Mouse (Mus musculus): ENCODE measurements around the gene Fgf11. TPM values are rescaled to one million over a fixed set of nuclear protein-coding genes. Genes with fewer than 3 reads are reported as not detected.

Gene Fgf11
- polyA plus RNA-seq (2015; fragmentation: Nextera tagmentation; extraction: Ambion mirVana) = 4.1 and 4.4 TPM in 2 replicates

GRCm38 (mm10) chr11:69801379-69801977 lies at the start of gene Fgf11:
TSS of gene Fgf11 (minus strand) at chr11:69801857.
- under 1% methylated on average over 33 of the region's 33 CpGs for WGBS
- peaks cover 62% of the 10 kb centered on the region for H3K4me1 ChIP-seq
- H3K4me3 ChIP-seq (replicated peaks) = peak within 1 kb of the TSS; percentile 63
- no peaks in the 10 kb centered on the region for H3K36me3 ChIP-seq
- H3K27me3 ChIP-seq = peaks cover 28% of the 10 kb centered on the region
- peak within 1 kb of the TSS; percentile 77 for H3K27ac ChIP-seq (replicated peaks)
- no peaks in the 10 kb centered on the region for H3K9me3 ChIP-seq (replicated peaks)
- no peak for ATAC-seq (ENCODE audit: insufficient number of reproducible peaks, low FRiP score, low TSS enrichment, low read depth)
- peak within 1 kb of the TSS; percentile 97 for H3K4me2 ChIP-seq (replicated peaks)
- H3K9ac ChIP-seq = peak within 1 kb of the TSS; percentile 54

GRCm38 (mm10) chr11:69850754-69851153 lies 49.1 kb upstream of the Fgf11 start:
- Histone ChIP-seq H3K36me3 (peaks cover 50% of the 10 kb centered on the region), H3K4me3 (replicated peaks) (no peak overlapping the region), H3K27ac (replicated peaks) (no peak overlapping the region), H3K27me3 (no peaks in the 10 kb centered on the region), H3K4me2 (replicated peaks) (no peak overlapping the region), H3K4me1 (peaks cover 52% of the 10 kb centered on the region), H3K9ac (no peak overlapping the region), H3K9me3 (replicated peaks) (no peaks in the 10 kb centered on the region)
- ATAC-seq (ENCODE audit: insufficient number of reproducible peaks, low FRiP score, low TSS enrichment, low read depth) = no peak
- WGBS = 61% methylated on average over 8 of the region's 8 CpGs

GRCm38 (mm10) chr11:69849884-69850283 lies 48.2 kb upstream of the Fgf11 start:
- no peaks in the 10 kb centered on the region for H3K27me3 ChIP-seq
- H3K4me3 ChIP-seq (replicated peaks) = no peak overlapping the region
- peaks cover 53% of the 10 kb centered on the region for H3K4me1 ChIP-seq
- no peak overlapping the region for H3K27ac ChIP-seq (replicated peaks)
- H3K9ac ChIP-seq = no peak overlapping the region
- H3K4me2 ChIP-seq (replicated peaks) = no peak overlapping the region
- H3K9me3 ChIP-seq (replicated peaks) = no peaks in the 10 kb centered on the region
- no peak for ATAC-seq (ENCODE audit: insufficient number of reproducible peaks, low FRiP score, low TSS enrichment, low read depth)
- WGBS = 90% methylated on average over 15 of the region's 15 CpGs
- peaks cover 50% of the 10 kb centered on the region for H3K36me3 ChIP-seq

- Histone ChIP-seq H3K9me3 (replicated peaks) (no peaks in the 10 kb centered on the region), H3K27ac (replicated peaks) (no peak overlapping the region; the same call in 1 of the 2 replicates), H3K36me3 (peaks cover 50% of the 10 kb centered on the region), H3K4me2 (replicated peaks) (no peak overlapping the region), H3K27me3 (no peaks in the 10 kb centered on the region), H3K9ac (no peak overlapping the region), H3K4me1 (peaks cover 53% of the 10 kb centered on the region), H3K4me3 (replicated peaks) (no peak overlapping the region)
- WGBS = 82% methylated on average over 9 of the region's 9 CpGs
- no peak for ATAC-seq (ENCODE audit: insufficient number of reproducible peaks, low FRiP score, low TSS enrichment, low read depth)
Observed at GRCm38 (mm10) chr11:69849128-69849527, 47.5 kb upstream of the Fgf11 start.

GRCm38 (mm10) chr11:69848021-69848420 lies 46.4 kb upstream of the Fgf11 start:
- H3K9ac ChIP-seq = no peak overlapping the region
- H3K27me3 ChIP-seq = no peaks in the 10 kb centered on the region
- no peak for ATAC-seq (ENCODE audit: insufficient number of reproducible peaks, low FRiP score, low TSS enrichment, low read depth)
- H3K4me2 ChIP-seq (replicated peaks) = peak overlapping the region; percentile 80
- H3K36me3 ChIP-seq = peaks cover 50% of the 10 kb centered on the region
- peak overlapping the region; percentile 68 for H3K4me3 ChIP-seq (replicated peaks)
- WGBS = 94% methylated on average over 6 of the region's 6 CpGs
- no peak overlapping the region for H3K27ac ChIP-seq (replicated peaks)
- peaks cover 51% of the 10 kb centered on the region for H3K4me1 ChIP-seq
- no peaks in the 10 kb centered on the region for H3K9me3 ChIP-seq (replicated peaks)

- Histone ChIP-seq H3K4me3 (replicated peaks) (peak overlapping the region; percentile 68), H3K9ac (peak overlapping the region; percentile 69), H3K36me3 (peaks cover 42% of the 10 kb centered on the region), H3K4me1 (peaks cover 49% of the 10 kb centered on the region), H3K27me3 (no peaks in the 10 kb centered on the region), H3K4me2 (replicated peaks) (peak overlapping the region; percentile 80), H3K27ac (replicated peaks) (peak overlapping the region; percentile 97), H3K9me3 (replicated peaks) (no peaks in the 10 kb centered on the region)
- WGBS = 8% methylated on average over 37 of the region's 37 CpGs
- ATAC-seq (ENCODE audit: insufficient number of reproducible peaks, low FRiP score, low TSS enrichment, low read depth) = 0 out of 2 replicates have a peak, but pooled peaks have one; percentile 17
Observed at GRCm38 (mm10) chr11:69846738-69847688, 45.4 kb upstream of the Fgf11 start.

GRCm38 (mm10) chr11:69846198-69846680 lies 44.6 kb upstream of the Fgf11 start, which contains the start of gene Plscr3:
TSS of gene Plscr3 (plus strand) at chr11:69846376.
- under 1% methylated on average over 37 of the region's 38 CpGs for WGBS
- Histone ChIP-seq H3K27ac (replicated peaks) (peak within 1 kb of the TSS; percentile 97), H3K9me3 (replicated peaks) (no peaks in the 10 kb centered on the region), H3K9ac (peak within 1 kb of the TSS; percentile 69), H3K4me2 (replicated peaks) (peak within 1 kb of the TSS; percentile 80), H3K27me3 (no peaks in the 10 kb centered on the region), H3K36me3 (peaks cover 34% of the 10 kb centered on the region), H3K4me3 (replicated peaks) (peak within 1 kb of the TSS; percentile 68), H3K4me1 (peaks cover 47% of the 10 kb centered on the region)
- peak; percentile 93 for ATAC-seq (ENCODE audit: insufficient number of reproducible peaks, low FRiP score, low TSS enrichment, low read depth)

- Histone ChIP-seq H3K4me1 (peaks cover 44% of the 10 kb centered on the region), H3K9me3 (replicated peaks) (no peaks in the 10 kb centered on the region), H3K4me2 (replicated peaks) (peak overlapping the region; percentile 84), H3K9ac (peak overlapping the region; percentile 37), H3K27me3 (no peaks in the 10 kb centered on the region), H3K27ac (replicated peaks) (peak overlapping the region; percentile 90), H3K36me3 (no peaks in the 10 kb centered on the region), H3K4me3 (replicated peaks) (peak overlapping the region; percentile 72)
- 0% methylated on average over 7 of the region's 7 CpGs for WGBS
- ATAC-seq (ENCODE audit: insufficient number of reproducible peaks, low FRiP score, low TSS enrichment, low read depth) = no peak
Observed at GRCm38 (mm10) chr11:69838714-69839104, 37.1 kb upstream of the Fgf11 start.

GRCm38 (mm10) chr11:69837952-69838713 lies 36.5 kb upstream of the Fgf11 start, which contains the start of gene Tmem256:
TSS of gene Tmem256 (plus strand) at chr11:69838514.
- Histone ChIP-seq H3K9ac (peak within 1 kb of the TSS; percentile 78), H3K4me1 (peaks cover 49% of the 10 kb centered on the region), H3K4me3 (replicated peaks) (peak within 1 kb of the TSS; percentile 72), H3K36me3 (peaks cover 5% of the 10 kb centered on the region), H3K9me3 (replicated peaks) (no peaks in the 10 kb centered on the region), H3K27ac (replicated peaks) (peak within 1 kb of the TSS; percentile 90), H3K4me2 (replicated peaks) (peak within 1 kb of the TSS; percentile 84), H3K27me3 (no peaks in the 10 kb centered on the region)
- peak; percentile 93 for ATAC-seq (ENCODE audit: insufficient number of reproducible peaks, low FRiP score, low TSS enrichment, low read depth)
- 0% methylated on average over 34 of the region's 34 CpGs for WGBS

GRCm38 (mm10) chr11:69837604-69837951 lies 35.9 kb upstream of the Fgf11 start, which contains the start of gene Nlgn2:
TSS of gene Nlgn2 (minus strand) at chr11:69837784.
- Histone ChIP-seq H3K4me1 (peaks cover 49% of the 10 kb centered on the region), H3K27ac (replicated peaks) (peak within 1 kb of the TSS; percentile 90), H3K9me3 (replicated peaks) (no peaks in the 10 kb centered on the region), H3K27me3 (no peaks in the 10 kb centered on the region), H3K9ac (peak within 1 kb of the TSS; percentile 78), H3K4me2 (replicated peaks) (peak within 1 kb of the TSS; percentile 84), H3K4me3 (replicated peaks) (peak within 1 kb of the TSS; percentile 72), H3K36me3 (peaks cover 10% of the 10 kb centered on the region)
- ATAC-seq (ENCODE audit: insufficient number of reproducible peaks, low FRiP score, low TSS enrichment, low read depth) = peak; percentile 79
- under 1% methylated on average over 32 of the region's 32 CpGs for whole genome bisulfite sequencing

All from embryonic facial prominence, embryonic 15.5 days (tissue).